Mouse (Mus musculus) cerebellum, adult 8-10 months (tissue): ENCODE measurements around the gene Apbb2.

Experiments used
- DNase-seq: peaks from one replicate; pipeline ENCODE4 v3.0.0; 2022

Gene Apbb2

GRCm38 (mm10) chr5:66368966-66369365 lies 249.6 kb downstream of the Apbb2 start:
- DNase-seq, result peak; percentile 35

- DNase-seq, result no peak
These were observed 250.9 kb downstream of the Apbb2 start for GRCm38 (mm10) chr5:66367641-66368040.

GRCm38 (mm10) chr5:66363274-66364261 lies 255.0 kb downstream of the Apbb2 start:
- no peak for DNase-seq

GRCm38 (mm10) chr5:66360739-66361138 lies 257.8 kb downstream of the Apbb2 start:
- DNase-seq, result no peak

GRCm38 (mm10) chr5:66359742-66360423 lies 258.7 kb downstream of the Apbb2 start:
- DNase-seq, result no peak

GRCm38 (mm10) chr5:66355147-66355546 lies 263.4 kb downstream of the Apbb2 start:
- DNase-seq, result no peak

- no peak for DNase-seq
These were observed 264.7 kb downstream of the Apbb2 start for GRCm38 (mm10) chr5:66353876-66354275.

- DNase-seq, result peak; percentile 18
These were observed 266.7 kb downstream of the Apbb2 start for GRCm38 (mm10) chr5:66351836-66352390.

- DNase-seq, result no peak
These were observed 267.5 kb downstream of the Apbb2 start for GRCm38 (mm10) chr5:66351064-66351463.

GRCm38 (mm10) chr5:66350611-66351010 lies 268.0 kb downstream of the Apbb2 start:
- no peak for DNase-seq

- DNase-seq, result no peak
These were observed 270.2 kb downstream of the Apbb2 start for GRCm38 (mm10) chr5:66348421-66348820.

- no peak for DNase-seq
These were observed 271.8 kb downstream of the Apbb2 start for GRCm38 (mm10) chr5:66346756-66347155.

GRCm38 (mm10) chr5:66345140-66345539 lies 273.4 kb downstream of the Apbb2 start:
- DNase-seq, result no peak

GRCm38 (mm10) chr5:66344182-66344581 lies 274.4 kb downstream of the Apbb2 start:
- no peak for DNase-seq

GRCm38 (mm10) chr5:66342285-66342684 lies 276.3 kb downstream of the Apbb2 start:
- DNase-seq, result no peak

GRCm38 (mm10) chr5:66341848-66342247 lies 276.7 kb downstream of the Apbb2 start:
- no peak for DNase-seq

- DNase-seq, result no peak
These were observed 278.1 kb downstream of the Apbb2 start for GRCm38 (mm10) chr5:66340356-66341102.

GRCm38 (mm10) chr5:66338583-66338982 lies 280.0 kb downstream of the Apbb2 start:
- no peak for DNase-seq

GRCm38 (mm10) chr5:66337969-66338345 lies 280.6 kb downstream of the Apbb2 start:
- DNase-seq, result peak; percentile 34

GRCm38 (mm10) chr5:66337025-66337968 lies 281.3 kb downstream of the Apbb2 start:
- DNase-seq, result peak; percentile 38

GRCm38 (mm10) chr5:66330806-66331205 lies 287.8 kb downstream of the Apbb2 start:
- DNase-seq, result no peak

- DNase-seq, result no peak
These were observed 289.8 kb downstream of the Apbb2 start for GRCm38 (mm10) chr5:66328766-66329165.
